Mouse (Mus musculus): ENCODE measurements around the gene Gpsm1.

DNA sequence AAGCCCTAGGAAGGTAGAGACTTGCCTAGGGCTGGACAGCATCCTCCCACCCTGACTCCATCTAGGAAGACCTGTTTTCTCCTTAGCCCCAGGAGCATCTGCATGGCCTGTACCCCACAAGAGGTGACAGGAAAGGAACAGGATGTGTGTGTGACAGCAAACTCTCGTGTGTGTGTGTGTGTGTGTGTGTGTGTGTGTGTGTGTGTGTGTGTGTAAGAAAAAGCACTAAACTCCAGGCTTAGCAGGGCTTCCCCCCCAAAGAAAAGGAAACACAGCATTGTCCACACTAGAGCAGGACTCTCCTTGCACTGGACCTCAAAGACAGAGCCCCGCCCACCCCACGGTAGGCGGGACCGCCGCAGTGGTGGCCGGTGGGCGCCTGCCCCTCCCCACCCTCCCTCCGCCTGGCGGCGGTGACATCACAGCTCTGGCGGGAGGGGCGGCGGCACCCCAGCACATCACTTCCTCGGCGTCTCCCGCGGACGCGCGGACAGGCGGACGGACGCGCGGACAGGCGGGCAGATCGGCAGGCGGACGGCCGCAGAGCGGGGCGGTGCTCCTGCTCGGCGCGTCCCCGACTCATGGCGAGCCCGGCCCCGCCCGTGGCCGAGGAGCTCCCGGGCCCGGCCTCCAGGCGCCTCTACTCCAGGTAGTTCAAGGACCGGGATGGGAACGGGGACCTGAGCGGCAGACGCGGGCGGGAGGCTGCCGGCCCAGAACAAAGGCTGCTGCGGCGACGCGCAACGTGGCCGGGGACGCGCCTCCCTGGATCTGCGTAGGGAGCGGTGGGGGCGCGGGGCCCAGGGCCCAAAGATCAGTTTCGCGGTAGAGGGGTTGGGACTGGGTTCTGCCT lies at the start of gene Gpsm1:
- TF ChIP-seq POLR2A (IDR thresholded peaks at IDR 0.05; ENCODE audit: control insufficient read depth, extremely low read depth, insufficient read depth, low read length, poor library complexity), result peak; percentile 30; the same call in 1 of the 2 replicates
- no peak for TF ChIP-seq CTCF (IDR thresholded peaks at IDR 0.05; ENCODE audit: borderline replicate concordance, control insufficient read depth, extremely low read depth, insufficient read depth, low read length, poor library complexity)

All from thymus, adult 2 months (tissue).